Mouse (Mus musculus): ENCODE results near the gene March7. TPM values are rescaled to one million over a fixed set of nuclear protein-coding genes. Genes with fewer than 3 reads are reported as not detected.

Gene March7
- polyA plus RNA-seq, 1 experiment from 2014 or later: 84.4 TPM

- no peaks in the 10 kb centered on the region for H3K27me3 ChIP-seq (replicated peaks; ENCODE audit: control insufficient read depth, insufficient read depth, low read length)
- no peak overlapping the region for H3K4me3 ChIP-seq (ENCODE audit: low read length)
- no peak overlapping the region for H3K4me2 ChIP-seq (ENCODE audit: low read length)
- H3K4me1 ChIP-seq (ENCODE audit: control insufficient read depth, insufficient read depth, low read depth, low read length): peaks cover 8% of the 10 kb centered on the region; the same call in 1 of the 2 replicates
- 86% methylated on average over 8 of the region's 8 CpGs for WGBS
- no peak overlapping the region for H3K27ac ChIP-seq (ENCODE audit: low read depth, low read length)
- H3K9me3 ChIP-seq (ENCODE audit: control insufficient read depth, low read length): no peaks in the 10 kb centered on the region
- no peaks in the 10 kb centered on the region for H3K36me3 ChIP-seq (ENCODE audit: control insufficient read depth, insufficient read depth, low read length)
- ATAC-seq: no peak
- no peak overlapping the region for H3K9ac ChIP-seq (ENCODE audit: low read depth, low read length)
These were observed 75.5 kb downstream of the March7 start for GRCm38 (mm10) chr2:60285107-60285617.

DNA sequence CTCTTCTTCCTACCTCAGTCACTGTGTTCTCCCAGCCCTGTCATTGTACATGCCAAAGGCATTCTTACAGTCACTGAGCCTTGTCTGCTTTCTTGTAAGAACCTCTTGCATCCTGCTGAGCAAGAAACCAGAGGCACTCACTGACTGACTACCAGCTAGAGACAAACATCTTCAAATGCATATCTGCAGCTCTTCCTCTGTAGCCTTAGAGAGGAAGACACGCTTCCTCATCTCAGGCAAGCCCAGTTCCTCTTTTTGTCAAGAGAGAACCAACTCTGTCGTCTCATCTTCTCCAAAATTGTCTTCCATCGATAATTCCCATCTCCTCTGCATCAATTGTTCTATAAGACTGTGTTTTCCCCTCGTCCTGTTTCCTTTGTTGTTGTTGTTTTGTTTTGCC is 78.9 kb downstream of the March7 start:
- no peak overlapping the region for H3K27ac ChIP-seq (ENCODE audit: low read depth, low read length)
- peaks cover 5% of the 10 kb centered on the region; the same call in 1 of the 2 replicates for H3K4me1 ChIP-seq (ENCODE audit: control insufficient read depth, insufficient read depth, low read depth, low read length)
- no peaks in the 10 kb centered on the region for H3K9me3 ChIP-seq (ENCODE audit: control insufficient read depth, low read length)
- no peaks in the 10 kb centered on the region for H3K27me3 ChIP-seq (replicated peaks; ENCODE audit: control insufficient read depth, insufficient read depth, low read length)
- H3K4me2 ChIP-seq (ENCODE audit: low read length): no peak overlapping the region
- no peak overlapping the region for H3K9ac ChIP-seq (ENCODE audit: low read depth, low read length)
- ATAC-seq: no peak
- 83% methylated on average over 4 of the region's 4 CpGs for WGBS
- H3K4me3 ChIP-seq (ENCODE audit: low read length): no peak overlapping the region
- no peaks in the 10 kb centered on the region for H3K36me3 ChIP-seq (ENCODE audit: control insufficient read depth, insufficient read depth, low read length)

DNA sequence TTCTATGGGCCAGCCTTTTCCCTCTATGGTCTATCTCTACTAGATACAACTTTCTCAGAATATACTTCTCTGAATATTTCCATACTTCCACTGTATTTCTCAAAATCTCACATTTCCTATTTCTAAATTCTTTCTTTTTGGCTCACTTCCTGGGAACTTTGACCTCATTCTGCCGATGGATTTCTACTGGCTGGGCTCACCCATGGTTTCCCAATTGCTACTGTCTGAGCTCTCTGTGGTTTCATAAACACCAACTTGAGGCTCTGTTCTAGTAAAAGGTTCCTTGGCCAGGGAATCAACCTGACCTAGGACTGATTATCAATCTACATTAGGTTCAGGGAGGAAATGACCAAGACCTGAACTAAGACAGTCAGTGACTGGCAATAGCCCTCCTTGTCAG is 79.8 kb downstream of the March7 start:
- H3K4me1 ChIP-seq (ENCODE audit: control insufficient read depth, insufficient read depth, low read depth, low read length): no peaks in the 10 kb centered on the region
- no peak overlapping the region for H3K4me3 ChIP-seq (ENCODE audit: low read length)
- H3K36me3 ChIP-seq (ENCODE audit: control insufficient read depth, insufficient read depth, low read length): no peaks in the 10 kb centered on the region
- no peak overlapping the region for H3K9ac ChIP-seq (ENCODE audit: low read depth, low read length)
- WGBS: 75% methylated on average over 1 of the region's 1 CpGs
- H3K9me3 ChIP-seq (ENCODE audit: control insufficient read depth, low read length): no peaks in the 10 kb centered on the region
- no peaks in the 10 kb centered on the region for H3K27me3 ChIP-seq (replicated peaks; ENCODE audit: control insufficient read depth, insufficient read depth, low read length)
- H3K27ac ChIP-seq (ENCODE audit: low read depth, low read length): no peak overlapping the region
- ATAC-seq: no peak
- H3K4me2 ChIP-seq (ENCODE audit: low read length): no peak overlapping the region

DNA sequence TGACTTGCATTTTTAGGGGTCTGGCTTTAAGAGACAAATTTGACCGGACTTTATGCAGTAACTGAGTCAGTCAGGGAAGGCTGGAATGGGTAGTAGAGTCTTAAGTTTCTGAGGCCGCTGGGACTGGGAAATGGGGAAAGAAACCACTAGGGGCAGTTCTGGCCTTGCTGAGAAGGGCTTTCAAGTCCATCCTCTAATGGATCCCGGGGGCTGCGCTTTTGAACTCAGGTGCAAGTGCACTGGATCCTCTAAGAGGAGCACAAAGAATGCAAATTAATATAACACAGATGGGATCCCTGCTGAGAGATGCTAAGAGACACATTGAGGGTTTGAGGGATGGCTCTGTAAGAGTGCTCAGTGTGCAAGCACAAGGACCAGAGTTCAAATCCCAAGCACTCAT is 81.7 kb downstream of the March7 start:
- Histone ChIP-seq H3K4me3 (ENCODE audit: low read length) (no peak overlapping the region), H3K27ac (ENCODE audit: low read depth, low read length) (no peak overlapping the region), H3K27me3 (replicated peaks; ENCODE audit: control insufficient read depth, insufficient read depth, low read length) (no peaks in the 10 kb centered on the region), H3K9ac (ENCODE audit: low read depth, low read length) (no peak overlapping the region), H3K9me3 (ENCODE audit: control insufficient read depth, low read length) (no peaks in the 10 kb centered on the region), H3K4me1 (ENCODE audit: control insufficient read depth, insufficient read depth, low read depth, low read length) (no peaks in the 10 kb centered on the region), H3K36me3 (ENCODE audit: control insufficient read depth, insufficient read depth, low read length) (no peaks in the 10 kb centered on the region), H3K4me2 (ENCODE audit: low read length) (no peak overlapping the region)
- 84% methylated on average over 4 of the region's 4 CpGs for WGBS
- no peak for ATAC-seq

DNA sequence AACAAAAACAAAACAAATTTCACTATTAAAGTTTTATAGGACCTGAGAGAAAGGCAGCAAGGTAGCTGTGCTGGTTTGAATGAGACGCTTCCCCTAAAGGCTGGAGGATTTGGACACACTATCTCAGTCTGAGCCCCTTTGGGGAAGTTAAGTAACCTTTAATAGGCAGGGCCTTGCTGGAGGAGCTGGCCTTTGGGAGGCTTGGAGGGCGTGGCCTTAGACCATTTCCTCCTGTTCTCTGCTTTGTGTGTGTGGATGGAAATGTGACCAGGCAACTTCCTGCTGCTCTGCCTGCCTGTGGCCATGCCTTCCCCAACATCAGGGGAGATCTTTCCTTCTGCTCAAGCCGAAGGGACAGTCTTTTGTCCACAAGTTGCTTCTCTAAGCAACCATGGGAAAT is 88.6 kb downstream of the March7 start:
- Histone ChIP-seq H3K4me2 (ENCODE audit: low read length) (no peak overlapping the region), H3K4me1 (ENCODE audit: control insufficient read depth, insufficient read depth, low read depth, low read length) (no peaks in the 10 kb centered on the region), H3K27me3 (replicated peaks; ENCODE audit: control insufficient read depth, insufficient read depth, low read length) (no peaks in the 10 kb centered on the region), H3K9me3 (ENCODE audit: control insufficient read depth, low read length) (no peaks in the 10 kb centered on the region), H3K4me3 (ENCODE audit: low read length) (no peak overlapping the region), H3K27ac (ENCODE audit: low read depth, low read length) (no peak overlapping the region), H3K36me3 (ENCODE audit: control insufficient read depth, insufficient read depth, low read length) (no peaks in the 10 kb centered on the region), H3K9ac (ENCODE audit: low read depth, low read length) (no peak overlapping the region)
- 77% methylated on average over 3 of the region's 3 CpGs for WGBS
- no peak for ATAC-seq

- no peak for ATAC-seq
These were observed 89.6 kb downstream of the March7 start for GRCm38 (mm10) chr2:60299323-60299722.

More at GRCm38 (mm10) chr2:60299323-60299722, 89.6 kb downstream of the March7 start:
- Histone ChIP-seq H3K27ac (ENCODE audit: low read depth, low read length) (no peak overlapping the region), H3K9me3 (ENCODE audit: control insufficient read depth, low read length) (no peaks in the 10 kb centered on the region), H3K4me3 (ENCODE audit: low read length) (no peak overlapping the region), H3K4me2 (ENCODE audit: low read length) (no peak overlapping the region), H3K4me1 (ENCODE audit: control insufficient read depth, insufficient read depth, low read depth, low read length) (no peaks in the 10 kb centered on the region), H3K36me3 (ENCODE audit: control insufficient read depth, insufficient read depth, low read length) (no peaks in the 10 kb centered on the region), H3K27me3 (replicated peaks; ENCODE audit: control insufficient read depth, insufficient read depth, low read length) (no peaks in the 10 kb centered on the region), H3K9ac (ENCODE audit: low read depth, low read length) (no peak overlapping the region)
- WGBS: 92% methylated on average over 2 of the region's 2 CpGs

Other genes starting within 250 kb of the March7 start
- gene Baz2b, start within 50 bp of the March7 start, polyA plus RNA-seq (2015; fragmentation: Nextera tagmentation; extraction: Ambion mirVana): 72.2 and 72.8 TPM in 2 replicates
- 14.8 and 18.8 TPM in 2 replicates for gene Cd302, start 74.6 kb downstream of the March7 start, polyA plus RNA-seq (2015; fragmentation: Nextera tagmentation; extraction: Ambion mirVana)
- 1.6 and 1.9 TPM in 2 replicates for gene Ly75, start 173.4 kb downstream of the March7 start, polyA plus RNA-seq (2015; fragmentation: Nextera tagmentation; extraction: Ambion mirVana)

All from hindbrain, embryonic 16.5 days (tissue).